Mouse (Mus musculus) cerebellum, adult 2 months (tissue): ENCODE results near the gene Rab5b.

Source experiments
- CTCF ChIP-seq: fragments of 200-500 bp; IDR thresholded peaks from 2 replicates; pipeline ENCODE4 v1.5.1; 2011; ENCODE audit warnings: low read depth, mild to moderate bottlenecking, control low read depth, low read length, moderate library complexity, borderline replicate concordance; ENCODE audit not compliant: insufficient read depth
- POLR2A ChIP-seq: fragments of 200-500 bp; IDR thresholded peaks from 2 replicates; pipeline ENCODE4 v1.6.1; 2011; ENCODE audit warnings: low read length, control low read depth, borderline replicate concordance; ENCODE audit not compliant: insufficient read depth

GRCm38 (mm10) chr10:128700712-128701111 lies 4.6 kb upstream of the Rab5b start:
- TF ChIP-seq POLR2A = no peak
- no peak for TF ChIP-seq CTCF
